Mouse (Mus musculus) kidney, embryonic 16.5 days (tissue): ENCODE measurements at regions not wholly inside any gene's neighbourhood (a gene's known extent, or its start where the extent isn't known, plus 50 kb on each side); places are given as distances from the start of the nearest gene placed in this dataset.

Experiments used
- ATAC-seq: fragments of 200-750 bp; cut with Nextera tagmentation; 2 replicates; pipeline ENCODE4 v1.8.0; 2017; ENCODE audit warnings: moderate TSS enrichment; ENCODE audit not compliant: low FRiP score, low TSS enrichment
- H3K27ac ChIP-seq: fragments of 300-500 bp; sonication (generic); 2 replicates; pipeline ENCODE4 v1.5.1; 2014; ENCODE audit warnings: low read length
- H3K27me3 ChIP-seq: fragments of 300-500 bp; sonication (generic); 2 replicates; pipeline ENCODE4 v1.6.1; 2014; ENCODE audit warnings: low read length, control low read depth, mixed read lengths; ENCODE audit not compliant: insufficient read depth
- H3K36me3 ChIP-seq: fragments of 300-500 bp; sonication (generic); 2 replicates; pipeline ENCODE4 v1.6.1; 2014; ENCODE audit warnings: low read length, control low read depth, mixed read lengths; ENCODE audit not compliant: insufficient read depth
- H3K4me1 ChIP-seq: fragments of 300-500 bp; sonication (generic); 2 replicates; pipeline ENCODE4 v1.6.1; 2014; ENCODE audit warnings: low read length, control low read depth, mixed read lengths; ENCODE audit not compliant: insufficient read depth
- H3K4me2 ChIP-seq: fragments of 300-500 bp; sonication (generic); replicated peaks from 2 replicates; pipeline ENCODE4 v1.6.1; 2014; ENCODE audit warnings: low read depth, low read length
- H3K4me3 ChIP-seq: fragments of 300-500 bp; sonication (generic); 2 replicates; pipeline ENCODE4 v1.5.1; 2014; ENCODE audit warnings: mild to moderate bottlenecking, low read length
- H3K9ac ChIP-seq: fragments of 300-500 bp; sonication (generic); replicated peaks from 2 replicates; pipeline ENCODE4 v1.6.1; 2014; ENCODE audit warnings: low read length
- H3K9me3 ChIP-seq: fragments of 300-500 bp; sonication (generic); 2 replicates; pipeline ENCODE4 v1.6.1; 2016; ENCODE audit warnings: low read length, control low read depth
- WGBS: fragments of 180-500 bp; shearing (Covaris S2); extraction: QIAGEN DNeasy Blood & Tissue Kit; methylation state at CpG from one replicate; pipeline ENCODE4 v1.1.7; 2014; 5-methylcytosine and 5-hydroxymethylcytosine counted together

DNA sequence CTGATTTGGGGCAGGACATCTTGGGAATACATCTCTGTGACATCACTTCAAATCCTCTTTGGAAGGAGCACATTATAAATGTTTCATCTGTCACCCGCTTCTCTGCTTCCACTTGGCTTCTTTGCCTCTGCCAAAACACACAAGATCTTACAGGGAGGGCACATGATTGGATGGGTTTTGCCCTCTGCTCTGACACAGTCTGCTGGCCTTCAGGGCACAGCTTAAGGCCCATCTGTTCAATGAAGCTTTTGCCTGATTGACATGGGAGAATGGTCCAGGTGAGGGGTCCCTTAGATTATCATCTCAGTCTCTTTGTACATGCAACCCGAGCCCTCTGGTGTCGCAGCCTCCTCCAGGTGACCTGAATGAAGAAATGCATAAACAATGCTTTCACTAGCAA, 612.7 kb upstream of the Fam92a start:
- no peak overlapping the region for H3K4me2 ChIP-seq
- H3K36me3 ChIP-seq: no peaks in the 10 kb centered on the region
- no peaks in the 10 kb centered on the region for H3K4me1 ChIP-seq
- 78% methylated on average over 3 of the region's 3 CpGs for WGBS
- H3K9me3 ChIP-seq: no peaks in the 10 kb centered on the region
- ATAC-seq: no peak
- no peak overlapping the region for H3K27ac ChIP-seq
- H3K4me3 ChIP-seq: no peak overlapping the region
- no peaks in the 10 kb centered on the region for H3K27me3 ChIP-seq
- no peak overlapping the region for H3K9ac ChIP-seq

DNA sequence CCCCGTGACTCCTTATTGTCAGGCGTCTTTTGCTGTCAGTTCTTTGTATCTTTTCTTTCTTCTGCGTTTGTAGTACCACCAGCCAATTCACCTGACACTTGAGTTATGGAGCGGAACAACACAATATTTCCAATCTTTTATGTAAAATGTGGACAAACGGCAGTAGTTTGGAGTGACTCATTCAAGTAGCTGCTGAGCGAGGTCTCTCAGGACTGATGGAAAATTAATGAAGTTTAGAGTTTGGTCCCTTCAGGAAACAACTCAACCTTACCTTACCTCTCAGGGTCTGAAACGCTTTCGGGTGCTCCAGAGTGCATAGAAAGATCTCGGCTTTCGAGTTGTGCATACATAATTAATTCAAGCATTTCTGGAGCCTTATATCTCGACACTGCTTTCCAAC, 612.3 kb upstream of the Fam92a start:
- Histone ChIP-seq H3K27ac (no peak overlapping the region), H3K36me3 (no peaks in the 10 kb centered on the region), H3K4me3 (no peak overlapping the region), H3K9ac (no peak overlapping the region), H3K4me1 (no peaks in the 10 kb centered on the region), H3K9me3 (no peaks in the 10 kb centered on the region), H3K4me2 (no peak overlapping the region), H3K27me3 (no peaks in the 10 kb centered on the region)
- no peak for ATAC-seq
- WGBS: 66% methylated on average over 11 of the region's 11 CpGs

DNA sequence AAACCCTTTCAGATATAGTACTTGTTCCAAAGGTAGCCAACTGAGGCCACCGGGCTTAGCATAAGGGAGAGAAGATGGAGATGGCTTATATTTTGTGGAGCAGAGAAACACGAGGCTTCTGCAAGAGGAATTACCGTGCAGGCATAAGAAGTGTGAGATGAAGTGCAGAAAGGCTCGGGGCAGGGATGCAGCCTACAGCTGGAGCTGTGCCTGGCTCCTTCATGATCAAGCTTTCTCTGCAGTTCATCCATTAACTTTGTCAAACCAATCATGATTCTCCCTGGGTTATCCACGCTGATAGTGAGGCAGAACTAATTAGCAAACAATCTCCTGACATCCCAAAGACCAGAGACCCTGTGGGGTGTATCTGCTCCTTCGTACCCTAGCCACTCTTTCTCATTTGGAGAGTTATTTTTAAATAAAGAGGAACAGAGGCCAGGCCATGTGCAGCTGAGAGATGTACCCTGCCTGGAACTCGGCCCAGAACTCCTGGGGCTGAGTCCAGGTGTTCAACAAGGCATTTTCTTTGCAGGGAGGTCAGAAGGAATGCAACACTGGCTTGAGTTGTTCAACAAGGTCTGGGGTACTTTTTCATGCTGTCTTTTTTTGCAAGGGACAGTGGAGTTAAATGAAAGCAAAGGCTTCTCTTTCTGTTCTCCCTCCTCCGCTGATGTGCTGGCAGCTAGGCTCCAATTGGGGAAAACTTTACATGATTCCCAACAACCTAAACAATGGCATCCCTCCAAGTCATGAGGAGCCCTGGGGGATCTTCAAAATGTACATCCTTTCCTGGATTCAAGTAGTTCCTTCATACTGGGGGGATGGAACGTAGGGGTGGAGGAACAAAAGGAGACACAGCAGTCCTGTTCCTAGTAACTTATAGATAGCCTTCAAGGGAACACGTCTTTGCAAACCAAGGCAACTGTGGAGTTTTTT, 610.4 kb upstream of the Fam92a start:
- no peaks in the 10 kb centered on the region for H3K9me3 ChIP-seq
- H3K9ac ChIP-seq: no peak overlapping the region
- no peak overlapping the region for H3K4me2 ChIP-seq
- H3K4me1 ChIP-seq: no peaks in the 10 kb centered on the region
- H3K27me3 ChIP-seq: no peaks in the 10 kb centered on the region
- ATAC-seq: no peak
- 69% methylated on average over 10 of the region's 10 CpGs for WGBS
- no peaks in the 10 kb centered on the region for H3K36me3 ChIP-seq
- no peak overlapping the region for H3K4me3 ChIP-seq
- no peak overlapping the region for H3K27ac ChIP-seq

DNA sequence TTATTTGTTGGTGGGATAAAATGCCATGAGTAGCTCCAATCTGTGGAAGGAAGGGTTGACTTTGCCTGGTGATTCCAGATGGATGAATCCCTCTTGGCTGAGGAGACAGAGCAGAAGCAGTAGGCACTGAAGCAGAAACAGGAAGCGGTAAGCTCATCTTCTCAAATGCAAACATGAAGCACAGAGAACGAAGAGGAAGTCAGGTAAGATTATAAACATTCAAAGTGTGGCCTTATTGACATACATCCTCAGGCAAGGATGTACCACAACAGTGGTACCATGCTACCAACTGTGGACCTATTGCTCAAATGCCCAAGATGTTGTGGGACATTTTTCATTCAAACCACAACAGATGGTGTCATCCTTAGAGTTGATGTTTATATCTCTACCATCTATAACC, 608.4 kb upstream of the Fam92a start:
- no peak overlapping the region for H3K9ac ChIP-seq
- no peaks in the 10 kb centered on the region for H3K4me1 ChIP-seq
- H3K4me3 ChIP-seq: no peak overlapping the region
- ATAC-seq: no peak
- H3K27me3 ChIP-seq: no peaks in the 10 kb centered on the region
- no peak overlapping the region for H3K4me2 ChIP-seq
- H3K9me3 ChIP-seq: no peaks in the 10 kb centered on the region
- no peak overlapping the region for H3K27ac ChIP-seq
- WGBS: 86% methylated on average over 2 of the region's 2 CpGs
- H3K36me3 ChIP-seq: no peaks in the 10 kb centered on the region

DNA sequence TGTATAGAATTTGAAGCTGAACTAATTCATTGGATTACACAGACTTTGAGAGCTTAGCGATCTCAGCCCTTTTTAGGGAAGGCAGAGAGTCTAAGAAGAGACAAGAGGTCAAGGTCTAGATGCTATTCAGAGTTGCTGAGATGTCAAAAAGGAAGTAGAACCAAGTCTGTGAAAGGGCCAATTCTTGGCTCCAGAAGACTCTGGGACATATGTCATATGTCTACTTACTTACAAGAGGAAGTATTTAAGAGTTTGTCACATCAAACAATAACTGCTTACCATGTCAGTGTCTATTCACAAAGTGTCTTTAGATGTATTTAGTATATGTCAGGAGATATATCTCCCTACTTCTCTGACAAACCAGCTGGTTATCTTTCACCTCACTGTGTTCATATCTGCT, 607.4 kb upstream of the Fam92a start:
- H3K9me3 ChIP-seq: no peaks in the 10 kb centered on the region
- no peak overlapping the region for H3K4me2 ChIP-seq
- H3K36me3 ChIP-seq: no peaks in the 10 kb centered on the region
- H3K27ac ChIP-seq: no peak overlapping the region
- no peak overlapping the region for H3K9ac ChIP-seq
- H3K4me3 ChIP-seq: no peak overlapping the region
- no peak for ATAC-seq
- H3K4me1 ChIP-seq: no peaks in the 10 kb centered on the region
- WGBS: 79% methylated on average over 1 of the region's 1 CpGs
- no peaks in the 10 kb centered on the region for H3K27me3 ChIP-seq

DNA sequence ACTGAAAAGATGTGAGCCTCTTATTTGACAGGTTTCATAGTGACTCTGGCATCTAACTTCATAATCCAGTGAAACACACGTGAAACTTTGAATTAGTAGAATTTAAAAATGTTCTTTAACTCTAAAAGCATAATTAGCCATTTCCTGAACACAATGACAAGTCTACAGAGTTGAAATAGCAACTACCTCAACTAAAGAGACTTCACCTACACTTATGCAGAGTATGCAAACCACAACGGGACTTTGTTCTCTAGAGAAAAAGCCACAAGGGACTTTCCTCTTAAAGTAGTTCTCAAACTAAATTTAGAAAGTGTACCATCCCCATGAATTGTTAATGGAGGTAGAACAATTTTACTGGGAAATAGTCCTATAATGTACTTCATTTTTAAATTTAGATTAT, 606.3 kb upstream of the Fam92a start:
- H3K9me3 ChIP-seq: no peaks in the 10 kb centered on the region
- H3K4me2 ChIP-seq: no peak overlapping the region
- ATAC-seq: no peak
- WGBS: 83% methylated on average over 2 of the region's 2 CpGs
- no peaks in the 10 kb centered on the region for H3K36me3 ChIP-seq
- H3K9ac ChIP-seq: no peak overlapping the region
- no peak overlapping the region for H3K4me3 ChIP-seq
- H3K27me3 ChIP-seq: no peaks in the 10 kb centered on the region
- H3K4me1 ChIP-seq: no peaks in the 10 kb centered on the region
- no peak overlapping the region for H3K27ac ChIP-seq

DNA sequence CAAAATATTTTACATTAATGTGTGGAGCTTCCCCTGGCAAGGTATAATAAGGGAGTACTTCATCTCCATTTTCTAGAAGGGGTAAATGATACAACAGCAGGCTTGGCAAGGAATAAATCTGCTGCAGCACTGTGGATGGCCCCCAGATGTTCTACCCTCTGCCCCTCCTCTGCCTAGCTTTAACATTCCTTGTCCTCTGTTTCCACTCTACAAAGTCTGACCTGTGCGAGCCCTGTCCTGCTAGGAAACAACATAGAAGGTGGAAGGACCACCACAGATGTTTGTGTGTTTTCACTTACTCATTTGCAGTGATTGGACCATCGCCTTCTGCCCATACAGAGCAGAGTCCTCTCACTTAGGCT, 604.4 kb upstream of the Fam92a start:
- H3K4me1 ChIP-seq: no peaks in the 10 kb centered on the region

DNA sequence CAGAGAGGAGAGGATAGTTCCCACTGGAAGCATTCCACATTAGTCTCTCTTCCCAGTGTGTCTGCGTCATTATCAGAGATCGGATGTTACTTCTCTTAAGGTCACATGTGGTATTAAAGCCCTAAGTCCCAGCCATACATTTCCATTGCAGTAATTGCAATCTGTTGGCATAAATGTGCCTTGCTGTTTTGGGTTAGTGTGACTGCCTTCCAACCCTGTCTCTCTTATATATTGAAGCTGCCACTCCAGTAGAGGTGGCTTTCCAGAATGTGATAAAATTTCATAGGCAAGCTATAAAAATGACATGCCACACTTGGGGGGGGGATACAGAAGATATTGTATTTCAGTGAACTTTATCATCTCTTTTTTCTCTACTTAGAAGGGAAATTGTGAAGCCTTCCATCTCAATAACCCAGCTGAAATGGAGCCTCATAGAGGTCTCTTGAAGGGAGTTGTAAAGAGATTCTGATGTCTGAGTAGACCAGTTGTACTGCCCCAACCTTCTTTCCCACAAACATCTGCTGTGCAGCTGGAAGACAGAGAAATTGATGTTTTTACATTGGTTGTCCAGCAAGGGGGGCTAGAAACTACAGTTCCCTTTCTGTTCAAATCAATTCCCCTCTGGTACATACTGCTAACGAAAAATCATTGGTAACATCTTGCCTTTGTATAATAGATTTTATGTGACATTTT, 603.9 kb upstream of the Fam92a start:
- H3K4me1 ChIP-seq: no peaks in the 10 kb centered on the region
- H3K9me3 ChIP-seq: no peaks in the 10 kb centered on the region
- H3K9ac ChIP-seq: no peak overlapping the region
- no peaks in the 10 kb centered on the region for H3K36me3 ChIP-seq
- no peaks in the 10 kb centered on the region for H3K27me3 ChIP-seq
- no peak for ATAC-seq
- no peak overlapping the region for H3K4me3 ChIP-seq
- H3K27ac ChIP-seq: no peak overlapping the region
- 58% methylated on average over 3 of the region's 3 CpGs for WGBS
- no peak overlapping the region for H3K4me2 ChIP-seq

More for the DNA sequence above, 604.4 kb upstream of the Fam92a start:
- Histone ChIP-seq H3K4me3 (no peak overlapping the region), H3K9me3 (no peaks in the 10 kb centered on the region), H3K27me3 (no peaks in the 10 kb centered on the region), H3K27ac (no peak overlapping the region), H3K36me3 (no peaks in the 10 kb centered on the region), H3K4me2 (no peak overlapping the region), H3K9ac (no peak overlapping the region)
- ATAC-seq: no peak
- 77% methylated on average over 2 of the region's 2 CpGs for WGBS

DNA sequence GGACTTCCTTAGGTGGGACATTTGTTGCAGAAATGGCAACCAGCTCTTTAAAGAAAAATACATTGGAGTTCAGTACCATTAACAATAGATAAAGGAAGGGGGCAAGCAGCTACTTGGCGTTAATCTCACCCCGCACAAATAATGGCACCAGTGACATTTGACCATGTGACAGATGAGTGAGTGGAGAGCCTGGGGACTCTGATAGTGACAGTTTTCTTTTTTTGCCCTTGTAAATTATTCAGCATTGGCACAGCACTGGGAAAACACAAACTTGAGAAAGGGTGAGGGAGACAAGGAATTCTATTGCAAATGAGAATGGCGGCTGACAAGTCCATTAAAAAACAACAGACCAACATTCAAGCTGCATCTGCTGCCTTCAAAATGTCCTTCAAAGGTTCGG, 603.3 kb upstream of the Fam92a start:
- no peak for ATAC-seq

DNA sequence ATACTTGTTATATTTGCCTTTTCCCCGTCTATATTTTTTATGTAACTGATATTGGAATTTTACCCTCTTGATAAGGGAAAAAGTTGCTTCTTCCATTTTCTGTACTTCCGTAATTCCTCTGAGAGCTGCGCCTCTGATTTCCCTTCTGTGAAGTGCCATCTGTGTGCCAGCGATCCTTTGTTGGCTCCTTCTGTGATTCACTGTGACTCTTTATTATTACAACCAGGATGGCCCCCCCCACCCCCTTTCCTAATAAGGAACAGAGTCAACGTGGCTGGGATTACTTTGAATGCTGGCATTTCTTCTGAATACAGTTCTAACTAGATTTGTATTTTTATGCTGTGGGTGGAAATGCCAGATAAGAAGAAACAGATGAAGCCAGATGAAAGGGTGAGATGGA, 602.9 kb upstream of the Fam92a start:
- no peak overlapping the region for H3K4me2 ChIP-seq
- H3K27me3 ChIP-seq: no peaks in the 10 kb centered on the region
- H3K4me3 ChIP-seq: no peak overlapping the region
- no peak for ATAC-seq
- no peak overlapping the region for H3K9ac ChIP-seq
- 73% methylated on average over 5 of the region's 5 CpGs for WGBS
- H3K4me1 ChIP-seq: no peaks in the 10 kb centered on the region
- H3K36me3 ChIP-seq: no peaks in the 10 kb centered on the region
- H3K9me3 ChIP-seq: no peaks in the 10 kb centered on the region
- H3K27ac ChIP-seq: no peak overlapping the region

More for the DNA sequence above, 603.3 kb upstream of the Fam92a start:
- H3K4me1 ChIP-seq: no peaks in the 10 kb centered on the region
- no peak overlapping the region for H3K4me2 ChIP-seq
- H3K9me3 ChIP-seq: no peaks in the 10 kb centered on the region
- H3K27ac ChIP-seq: no peak overlapping the region
- no peak overlapping the region for H3K4me3 ChIP-seq
- 61% methylated on average over 4 of the region's 4 CpGs for WGBS
- H3K36me3 ChIP-seq: no peaks in the 10 kb centered on the region
- no peaks in the 10 kb centered on the region for H3K27me3 ChIP-seq
- H3K9ac ChIP-seq: no peak overlapping the region
